Mouse (Mus musculus) myocyte (in vitro differentiated cells): ENCODE results near the gene Rad17.

Experiments
- E2F4 ChIP-seq: IDR thresholded peaks from one replicate; pipeline ENCODE4 v1.6.1; 2011; ENCODE audit warnings: mild to moderate bottlenecking, control low read depth, moderate library complexity; ENCODE audit not compliant: insufficient read depth
- POLR2A ChIP-seq: IDR thresholded peaks from one replicate; pipeline ENCODE4 v1.6.1; 2011; ENCODE audit warnings: low read depth, mild to moderate bottlenecking, control low read depth, moderate library complexity; ENCODE audit not compliant: insufficient read length
- USF1 ChIP-seq: IDR thresholded peaks from one replicate; pipeline ENCODE4 v1.6.1; 2011; ENCODE audit warnings: low read depth, mild to moderate bottlenecking, control low read depth, moderate library complexity

DNA sequence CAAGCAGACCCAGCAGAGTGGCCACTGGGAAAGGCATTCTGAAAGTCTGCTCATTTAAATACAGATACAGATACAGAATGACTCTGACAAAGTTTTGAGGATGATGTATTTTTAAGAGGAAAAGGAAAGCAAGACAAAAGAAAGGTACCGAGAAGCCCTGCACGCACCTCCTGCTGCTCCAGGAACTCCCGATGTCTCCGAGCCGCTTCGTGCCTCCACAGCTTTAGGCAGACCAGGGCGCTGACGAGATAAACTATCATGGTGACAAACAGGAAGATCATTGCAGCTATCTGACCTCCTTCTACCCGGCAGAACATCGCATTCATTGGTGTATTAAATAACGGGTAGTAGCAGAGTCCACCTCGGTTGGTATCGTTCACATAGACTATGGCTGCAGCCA, 39.6 kb downstream of the Rad17 start:
- TF ChIP-seq POLR2A (no peak), E2F4 (no peak), USF1 (no peak)
